Mouse (Mus musculus): ENCODE measurements around the gene Tfip11.

DNA sequence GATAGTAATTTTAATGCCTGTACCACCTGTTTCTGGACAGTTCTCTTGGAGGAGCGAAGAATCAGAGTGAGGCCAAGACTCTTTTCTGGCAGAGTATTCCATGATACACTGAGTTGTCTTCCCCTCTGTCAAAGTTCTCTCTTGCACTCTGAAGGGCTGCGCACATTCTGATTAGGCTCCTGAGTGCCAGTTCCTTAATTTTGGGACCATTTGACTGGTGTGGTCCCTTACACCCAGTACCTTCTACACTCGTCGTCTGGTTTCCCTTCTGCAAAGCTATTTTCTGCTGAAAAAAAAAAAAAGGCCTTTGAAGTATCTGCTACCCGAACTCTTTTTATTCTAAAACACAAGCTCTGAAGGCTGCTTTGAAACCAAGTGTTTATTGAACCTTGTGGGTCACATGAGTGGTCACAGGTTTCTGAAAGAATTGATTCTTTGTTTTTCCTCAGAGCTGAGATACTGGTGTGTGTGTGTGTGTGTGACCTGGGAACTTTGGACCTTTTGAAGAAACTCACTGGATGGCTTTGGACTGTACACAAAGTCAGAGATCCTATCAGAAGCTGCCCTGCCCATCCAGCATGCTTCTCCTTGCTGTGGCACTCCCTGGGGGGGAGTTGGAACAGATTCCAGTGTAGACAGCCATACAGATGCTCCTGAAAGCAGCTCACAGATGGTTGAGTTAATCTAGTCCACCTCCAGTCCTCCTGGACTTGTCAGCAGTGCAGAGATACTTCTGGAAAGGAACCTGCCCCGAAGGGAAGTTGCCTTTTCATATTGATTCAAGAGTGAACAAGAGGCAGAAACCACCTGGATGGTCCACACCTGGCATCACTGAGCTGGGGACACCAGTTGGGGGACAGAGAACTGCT is 18.2 kb downstream of the Tfip11 start:
- TF ChIP-seq POLR2A (IDR thresholded peaks at IDR 0.05; ENCODE audit: low read depth, low read length) = no peak
- no peak for TF ChIP-seq CTCF (IDR thresholded peaks at IDR 0.05; ENCODE audit: extremely low read depth, insufficient read depth, insufficient read length, insufficient replicate concordance)
